Comparison of ENCODE assay signal across 25 mouse cellular contexts in the genomic region with DNA sequence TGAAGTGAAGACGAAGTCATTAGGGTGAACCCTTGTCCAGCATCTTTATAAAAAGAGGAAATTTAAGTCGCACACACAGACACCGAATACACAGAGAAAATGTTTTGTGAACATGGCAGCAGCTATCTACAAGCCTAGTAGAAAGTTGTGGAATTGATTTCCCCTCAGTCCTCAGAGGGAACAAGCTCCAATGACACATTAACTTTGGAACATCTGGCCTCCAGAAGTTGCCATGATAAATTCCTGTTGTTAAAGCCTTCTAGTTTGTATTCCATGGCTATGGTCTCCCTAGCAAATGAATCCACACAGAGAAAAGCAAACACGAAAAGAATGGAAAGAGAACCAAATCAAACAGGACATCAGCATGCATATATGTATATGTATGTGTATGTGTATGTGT. TPM values are rescaled to one million over a fixed set of nuclear protein-coding genes. Genes with fewer than 3 reads are reported as not detected.
DNase-seq lines count a peak whose midpoint lies in the region; ATAC-seq lines count a peak whose summit lies in the region.
"Had no signal": no experiment of that assay in that cellular context is flagged by ENCODE, and none has a peak within 500 bp of the region (broad histone marks: within the 10 kb centered on the region; RNA-seq: fewer than 3 reads in every experiment).

No protein-coding gene starts in this region.

- WGBS in hindbrain, embryonic 12.5 days = 82% methylated on average over 4 of the region's 4 CpGs
- WGBS in hindbrain, embryonic 11.5 days = 88% methylated on average over 4 of the region's 4 CpGs
- WGBS in neural tube, embryonic 13.5 days = 90% methylated on average over 4 of the region's 4 CpGs
- WGBS in neural tube, embryonic 15.5 days = 85% methylated on average over 4 of the region's 4 CpGs
- 90% methylated on average over 4 of the region's 4 CpGs for WGBS in kidney, embryonic 14.5 days

- peaks cover 4% of the 10 kb centered on the region; the same call in 1 of the 2 replicates for H3K27me3 ChIP-seq in hindbrain, embryonic 12.5 days
- no peaks in the 10 kb centered on the region; the same call in 1 of the 2 replicates for H3K27me3 ChIP-seq in hindbrain, embryonic 11.5 days (ENCODE audit: control insufficient read depth, insufficient read depth, low read length)
- no peaks in the 10 kb centered on the region for H3K27me3 ChIP-seq in neural tube, embryonic 13.5 days
- no peaks in the 10 kb centered on the region for H3K27me3 ChIP-seq in neural tube, embryonic 15.5 days (replicated peaks)
- no peaks in the 10 kb centered on the region for H3K27me3 ChIP-seq in kidney, embryonic 14.5 days (ENCODE audit: control insufficient read depth, insufficient read depth, low read length)
- H3K27me3 ChIP-seq: heart, embryonic 15.5 days had no signal

- H3K9me3 ChIP-seq in hindbrain, embryonic 12.5 days (replicated peaks) = no peaks in the 10 kb centered on the region
- no peaks in the 10 kb centered on the region for H3K9me3 ChIP-seq in hindbrain, embryonic 11.5 days (ENCODE audit: control insufficient read depth, low read length)
- H3K9me3 ChIP-seq in neural tube, embryonic 13.5 days = no peaks in the 10 kb centered on the region
- no peaks in the 10 kb centered on the region for H3K9me3 ChIP-seq in neural tube, embryonic 15.5 days (replicated peaks)
- H3K9me3 ChIP-seq in kidney, embryonic 14.5 days (ENCODE audit: control insufficient read depth, low read length) = no peaks in the 10 kb centered on the region
- H3K9me3 ChIP-seq: G1E; heart, embryonic 15.5 days; liver, embryonic 15.5 days; midbrain, embryonic 12.5 days had no signal

- no peak for ATAC-seq in hindbrain, embryonic 12.5 days (ENCODE audit: low FRiP score)
- no peak for ATAC-seq in hindbrain, embryonic 11.5 days (ENCODE audit: low FRiP score)
- no peak for ATAC-seq in neural tube, embryonic 13.5 days (ENCODE audit: low read depth)
- ATAC-seq in neural tube, embryonic 15.5 days (ENCODE audit: low FRiP score) = no peak
- no peak for ATAC-seq in kidney, embryonic 14.5 days (ENCODE audit: low FRiP score, low TSS enrichment)
- ATAC-seq: activated CD4-positive, CD25-positive, alpha-beta regulatory T cell, adult 4 months; intestine, postnatal 0 days; lung, postnatal 0 days had no signal

- H3K4me2 ChIP-seq in hindbrain, embryonic 12.5 days (replicated peaks) = peak overlapping the region; percentile 50; the same call in 1 of the 2 replicates
- H3K4me2 ChIP-seq in hindbrain, embryonic 11.5 days (replicated peaks; ENCODE audit: low read depth, low read length) = no peak overlapping the region
- H3K4me2 ChIP-seq in neural tube, embryonic 13.5 days = no peak overlapping the region
- peak overlapping the region; percentile 53 for H3K4me2 ChIP-seq in neural tube, embryonic 15.5 days
- H3K4me2 ChIP-seq in kidney, embryonic 14.5 days (replicated peaks; ENCODE audit: low read depth, low read length) = no peak overlapping the region
- H3K4me2 ChIP-seq: liver, embryonic 15.5 days had no signal

- H3K9ac ChIP-seq in hindbrain, embryonic 12.5 days = no peak overlapping the region
- no peak overlapping the region for H3K9ac ChIP-seq in hindbrain, embryonic 11.5 days (ENCODE audit: low read depth, low read length)
- H3K9ac ChIP-seq in neural tube, embryonic 13.5 days = no peak overlapping the region
- H3K9ac ChIP-seq in neural tube, embryonic 15.5 days (replicated peaks) = no peak overlapping the region
- no peak overlapping the region for H3K9ac ChIP-seq in kidney, embryonic 14.5 days (ENCODE audit: low read depth, low read length)
- H3K9ac ChIP-seq: heart, embryonic 15.5 days; liver, embryonic 15.5 days; midbrain, embryonic 12.5 days had no signal

- no peak for DNase-seq in hindbrain, embryonic 11.5 days (ENCODE audit: low spot score)
- no peak for DNase-seq in neural tube, embryonic 10.5 days (ENCODE audit: extremely low spot score, low spot score)
- peak; percentile 59 for DNase-seq in forelimb bud, embryonic 11.5 days (ENCODE audit: low read depth, low spot score)
- no peak for DNase-seq in kidney, adult 18-20 months
- DNase-seq: adrenal gland, postnatal 10 days; cerebellum, adult 9-10 months; gastrocnemius, postnatal 25 days; heart, adult 2 months; heart, postnatal 4 days; left cerebral cortex, postnatal 4 days; thymus, postnatal 25 days had no signal

- H3K4me1 ChIP-seq in hindbrain, embryonic 12.5 days = peaks cover 14% of the 10 kb centered on the region
- H3K4me1 ChIP-seq in hindbrain, embryonic 11.5 days (replicated peaks; ENCODE audit: control insufficient read depth, insufficient read depth, low read length) = no peaks in the 10 kb centered on the region
- H3K4me1 ChIP-seq in neural tube, embryonic 13.5 days (replicated peaks) = peaks cover 8% of the 10 kb centered on the region; the same call in 1 of the 2 replicates
- peaks cover 5% of the 10 kb centered on the region for H3K4me1 ChIP-seq in neural tube, embryonic 15.5 days
- 0 out of 2 replicates have a peak, but pooled peaks cover 5% of the 10 kb centered on the region for H3K4me1 ChIP-seq in kidney, embryonic 14.5 days (ENCODE audit: control insufficient read depth, insufficient read depth, low read length)
- H3K4me1 ChIP-seq: heart, embryonic 15.5 days; liver, embryonic 15.5 days had no signal

- no peak overlapping the region; the same call in 1 of the 2 replicates for H3K27ac ChIP-seq in hindbrain, embryonic 12.5 days
- no peak overlapping the region for H3K27ac ChIP-seq in hindbrain, embryonic 11.5 days (ENCODE audit: low read depth, low read length)
- peak overlapping the region; percentile 71; the same call in 1 of the 2 replicates for H3K27ac ChIP-seq in neural tube, embryonic 13.5 days (replicated peaks)
- H3K27ac ChIP-seq in neural tube, embryonic 15.5 days (replicated peaks) = peak overlapping the region; percentile 58; the same call in 1 of the 2 replicates
- no peak overlapping the region for H3K27ac ChIP-seq in kidney, embryonic 14.5 days (ENCODE audit: low read depth, low read length)
- H3K27ac ChIP-seq: heart, adult 2 months; heart, embryonic 15.5 days; kidney, postnatal 0 days; liver, embryonic 15.5 days had no signal

- no peaks in the 10 kb centered on the region for H3K36me3 ChIP-seq in hindbrain, embryonic 12.5 days
- no peaks in the 10 kb centered on the region for H3K36me3 ChIP-seq in hindbrain, embryonic 11.5 days (ENCODE audit: control insufficient read depth, insufficient read depth, low read length)
- no peaks in the 10 kb centered on the region for H3K36me3 ChIP-seq in neural tube, embryonic 13.5 days
- H3K36me3 ChIP-seq in neural tube, embryonic 15.5 days = no peaks in the 10 kb centered on the region
- no peaks in the 10 kb centered on the region for H3K36me3 ChIP-seq in kidney, embryonic 14.5 days (ENCODE audit: control insufficient read depth, insufficient read depth, low read length)
- H3K36me3 ChIP-seq: G1E; heart, embryonic 15.5 days; liver, embryonic 15.5 days; midbrain, embryonic 12.5 days had no signal

- H3K4me3 ChIP-seq in hindbrain, embryonic 12.5 days = no peak overlapping the region
- no peak overlapping the region for H3K4me3 ChIP-seq in hindbrain, embryonic 11.5 days (ENCODE audit: low read depth, low read length)
- H3K4me3 ChIP-seq in neural tube, embryonic 13.5 days = no peak overlapping the region
- no peak overlapping the region for H3K4me3 ChIP-seq in neural tube, embryonic 15.5 days (replicated peaks)
- H3K4me3 ChIP-seq in kidney, embryonic 14.5 days (ENCODE audit: low read length) = no peak overlapping the region
- H3K4me3 ChIP-seq: erythroblast, embryonic 14.5 days; heart, adult 2 months; heart, embryonic 15.5 days; liver, embryonic 15.5 days; myocyte had no signal

RNA-seq across cellular contexts. Expression of a gene that starts 6.6 kb away (rescaled TPM):
- polyA plus RNA-seq in hindbrain, embryonic 12.5 days (2016; fragmentation: Nextera tagmentation; extraction: Ambion mirVana) = 0.74 and 2.3 TPM in 2 replicates
- polyA plus RNA-seq in hindbrain, embryonic 11.5 days (2014; fragmentation: Nextera tagmentation; extraction: Ambion mirVana) = 0.51 and 0.98 TPM in 2 replicates
- 0.52 and 1.7 TPM in 2 replicates for polyA plus RNA-seq in neural tube, embryonic 13.5 days (2015; fragmentation: Nextera tagmentation; extraction: Ambion mirVana)
- 0.73 and 0.78 TPM in 2 replicates for polyA plus RNA-seq in neural tube, embryonic 15.5 days (2015; fragmentation: Nextera tagmentation; extraction: Ambion mirVana)
- 0.35 and 0.86 TPM in 2 replicates for polyA plus RNA-seq in kidney, embryonic 14.5 days (2014; fragmentation: Nextera tagmentation; extraction: Ambion mirVana)
- polyA plus RNA-seq: activated CD4-positive, CD25-positive, alpha-beta regulatory T cell, adult 4 months; erythroblast, embryonic 14.5 days; G1E had no signal

RNA-seq across cellular contexts. Expression of a gene that starts 44.0 kb away (rescaled TPM):
- polyA plus RNA-seq in hindbrain, embryonic 12.5 days (2016; fragmentation: Nextera tagmentation; extraction: Ambion mirVana) = 7.3 and 8.7 TPM in 2 replicates
- 9.2 and 9.7 TPM in 2 replicates for polyA plus RNA-seq in hindbrain, embryonic 11.5 days (2014; fragmentation: Nextera tagmentation; extraction: Ambion mirVana)
- polyA plus RNA-seq in neural tube, embryonic 13.5 days (2015; fragmentation: Nextera tagmentation; extraction: Ambion mirVana) = 3.7 and 4.3 TPM in 2 replicates
- polyA plus RNA-seq in neural tube, embryonic 15.5 days (2015; fragmentation: Nextera tagmentation; extraction: Ambion mirVana) = 2.4 and 4.8 TPM in 2 replicates
- 8.3 and 12.9 TPM in 2 replicates for polyA plus RNA-seq in kidney, embryonic 14.5 days (2014; fragmentation: Nextera tagmentation; extraction: Ambion mirVana)

Comparison
In these comparisons a context has a peak if more than half of its experiments do, and no peak if none do; other contexts are left out.
1. H3K4me2 ChIP-seq: peak in hindbrain, embryonic 12.5 days (single experiment) and neural tube, embryonic 15.5 days (single experiment); none in hindbrain, embryonic 11.5 days (single experiment), neural tube, embryonic 13.5 days (single experiment) and kidney, embryonic 14.5 days (single experiment).
2. H3K27ac ChIP-seq: peak in neural tube, embryonic 13.5 days (single experiment) and neural tube, embryonic 15.5 days (single experiment); none in hindbrain, embryonic 12.5 days (single experiment), hindbrain, embryonic 11.5 days (single experiment) and kidney, embryonic 14.5 days (single experiment).